Mouse (Mus musculus): Measurements from ENCODE around the gene Frmd8. TPM values are rescaled to one million over a fixed set of nuclear protein-coding genes. Genes with fewer than 3 reads are reported as not detected.
A peak's percentile ranks its signal among the peaks of the same experiment; 100 is the strongest.

The Frmd8 gene
- polyA plus RNA-seq, 1 experiment = 18.1 TPM

DNA sequence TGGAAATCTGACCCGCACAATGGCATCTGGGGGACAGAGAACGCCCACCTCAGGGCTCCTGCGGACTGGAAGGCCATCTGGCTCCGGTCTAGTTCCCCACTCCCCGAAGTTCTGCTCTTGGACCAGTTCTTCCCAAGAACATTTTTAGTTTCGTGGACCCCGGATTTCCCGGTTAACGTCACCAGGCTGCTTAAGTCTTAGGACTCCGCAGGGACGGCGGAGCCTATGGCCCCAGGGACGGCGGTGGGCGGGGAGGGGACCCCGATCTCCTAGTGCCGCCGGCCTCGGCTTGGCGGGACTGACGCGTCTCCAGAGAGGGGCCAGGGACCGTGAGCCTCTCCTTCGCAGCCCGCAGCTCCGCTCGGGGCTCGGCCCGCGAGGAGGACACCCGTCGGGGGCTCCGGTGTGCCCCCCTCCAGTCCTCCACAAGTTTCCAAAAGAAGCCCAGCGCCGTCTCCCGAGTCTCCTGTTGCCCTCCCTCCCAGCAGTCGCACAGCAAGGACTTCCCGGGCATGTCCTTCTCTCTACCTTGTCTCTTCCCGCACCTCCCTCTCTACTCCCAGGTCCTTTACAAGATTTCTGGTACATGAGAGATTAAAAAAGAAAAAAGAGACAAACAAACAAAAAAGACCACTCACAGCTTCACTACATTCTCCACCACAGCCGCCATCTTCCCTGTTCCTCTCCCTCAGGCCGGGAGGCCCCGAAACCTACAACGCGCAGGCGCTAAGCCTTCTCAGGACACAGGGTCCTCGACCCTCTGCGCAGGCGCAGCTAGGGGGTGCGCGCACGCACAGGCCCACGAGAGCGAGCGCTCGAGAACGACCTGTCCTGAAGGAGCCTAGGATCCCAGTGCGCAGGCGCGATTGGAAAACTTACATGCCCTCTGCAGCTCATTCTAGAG, 37.3 kb upstream of the Frmd8 start:
- Histone ChIP-seq H3K4me1 (ENCODE audit: control insufficient read depth, insufficient read depth, low read length) (peaks cover 3% of the 10 kb centered on the region; the same call in 1 of the 2 replicates), H3K4me3 (replicated peaks; ENCODE audit: control insufficient read depth, low read depth, low read length) (peak overlapping the region; percentile 97), H3K27ac (ENCODE audit: control insufficient read depth, insufficient read depth, low read depth, low read length, poor library complexity) (peak overlapping the region; percentile 54)
- peak; percentile 93 for TF ChIP-seq POLR2A (IDR thresholded peaks at IDR 0.05; ENCODE audit: borderline replicate concordance, control insufficient read depth, low read depth, low read length)
- 0 out of 2 replicates have a peak, but pooled peaks have one; percentile 4 for TF ChIP-seq CTCF (IDR thresholded peaks at IDR 0.05; ENCODE audit: control insufficient read depth, insufficient read depth, low read length)
- under 1% methylated on average over 59 of the region's 59 CpGs for WGBS

DNA sequence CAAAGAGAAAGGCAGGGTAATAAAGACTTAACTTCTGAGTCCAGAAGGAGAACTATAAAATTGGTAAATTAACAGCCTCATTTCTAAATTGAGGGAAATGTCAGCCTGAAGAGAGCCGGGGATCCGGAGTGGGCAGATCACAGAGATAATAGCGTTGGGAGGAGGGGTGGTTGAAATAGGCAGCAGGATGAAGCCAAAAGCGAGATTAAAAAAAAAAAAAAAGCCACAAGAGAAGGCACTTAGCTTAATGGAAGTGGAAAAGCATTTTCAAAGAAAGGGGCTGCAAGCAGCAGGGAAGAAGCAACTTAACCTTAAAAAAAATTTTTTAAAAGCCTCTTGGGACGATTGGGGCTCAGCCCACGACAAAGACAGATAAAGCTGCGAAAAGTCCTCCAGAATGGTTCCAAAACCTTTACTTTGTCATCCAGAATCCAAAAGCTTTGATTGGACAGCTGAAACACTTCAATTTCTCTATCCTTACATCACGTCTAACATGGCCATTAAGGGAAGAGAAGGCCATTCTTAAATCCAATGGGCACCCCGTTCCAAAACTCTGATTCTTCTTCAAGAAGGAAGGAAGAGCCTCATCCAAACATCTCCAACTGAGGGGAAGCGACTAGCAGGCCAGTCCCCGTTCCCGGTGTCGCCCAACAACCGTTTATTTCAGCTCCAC, 36.5 kb upstream of the Frmd8 start:
- 3% methylated on average over 14 of the region's 14 CpGs for WGBS
- H3K27ac ChIP-seq (ENCODE audit: control insufficient read depth, insufficient read depth, low read depth, low read length, poor library complexity) = 0 out of 2 replicates have a peak overlapping the region, but pooled peaks have one; percentile 54

DNA sequence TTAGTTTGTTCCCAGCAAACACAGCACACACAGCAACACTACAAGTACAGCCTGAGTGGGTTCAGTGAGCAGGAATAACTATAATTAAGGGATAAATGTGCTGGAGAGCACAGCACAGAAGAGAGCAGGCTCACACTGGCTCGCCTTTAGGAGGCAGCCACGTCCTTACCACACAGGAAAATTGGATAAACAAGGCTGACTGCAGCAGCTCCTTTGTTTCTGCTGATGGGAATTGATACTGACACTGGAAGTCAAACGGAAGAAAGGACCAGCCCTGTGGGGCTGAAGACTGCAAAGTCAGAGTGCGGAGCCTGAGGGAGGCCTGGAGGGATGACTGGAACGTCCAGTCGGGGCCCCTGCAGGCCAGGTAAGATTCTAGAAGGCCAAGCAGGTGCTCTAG, 35.1 kb upstream of the Frmd8 start:
- Histone ChIP-seq H3K27ac (ENCODE audit: control insufficient read depth, insufficient read depth, low read depth, low read length, poor library complexity) (no peak overlapping the region), H3K4me1 (ENCODE audit: control insufficient read depth, insufficient read depth, low read length) (peaks cover 3% of the 10 kb centered on the region; the same call in 1 of the 2 replicates), H3K4me3 (replicated peaks; ENCODE audit: control insufficient read depth, low read depth, low read length) (no peak overlapping the region)
- 69% methylated on average over 6 of the region's 6 CpGs for WGBS
- TF ChIP-seq POLR2A (IDR thresholded peaks at IDR 0.05; ENCODE audit: borderline replicate concordance, control insufficient read depth, low read depth, low read length) (no peak), CTCF (IDR thresholded peaks at IDR 0.05; ENCODE audit: control insufficient read depth, insufficient read depth, low read length) (no peak)

More for the DNA sequence above, 36.5 kb upstream of the Frmd8 start:
- Histone ChIP-seq H3K4me1 (ENCODE audit: control insufficient read depth, insufficient read depth, low read length) (peaks cover 3% of the 10 kb centered on the region; the same call in 1 of the 2 replicates), H3K4me3 (replicated peaks; ENCODE audit: control insufficient read depth, low read depth, low read length) (peak overlapping the region; percentile 97)
- TF ChIP-seq CTCF (IDR thresholded peaks at IDR 0.05; ENCODE audit: control insufficient read depth, insufficient read depth, low read length) (no peak), POLR2A (IDR thresholded peaks at IDR 0.05; ENCODE audit: borderline replicate concordance, control insufficient read depth, low read depth, low read length) (no peak)

DNA sequence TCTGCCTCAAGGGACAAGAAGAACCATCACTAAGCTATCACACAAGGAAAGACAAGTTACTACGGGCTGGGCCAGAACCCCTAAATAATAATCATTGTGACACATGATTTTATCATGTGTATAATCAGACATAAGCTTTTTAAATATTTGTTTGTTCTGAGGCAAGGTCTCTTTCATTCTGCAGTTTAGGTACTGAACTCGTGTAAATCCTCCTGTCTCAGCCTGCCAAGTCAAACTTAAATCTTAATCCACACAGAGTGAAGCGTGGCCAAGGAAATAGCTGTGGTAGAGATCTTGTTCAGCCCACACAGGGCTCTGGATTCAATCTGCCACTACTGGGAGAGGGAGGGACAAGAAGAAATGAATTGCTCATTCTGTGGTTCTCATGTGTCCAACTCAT, 32.2 kb upstream of the Frmd8 start:
- H3K27ac ChIP-seq (ENCODE audit: control insufficient read depth, insufficient read depth, low read depth, low read length, poor library complexity) = no peak overlapping the region

DNA sequence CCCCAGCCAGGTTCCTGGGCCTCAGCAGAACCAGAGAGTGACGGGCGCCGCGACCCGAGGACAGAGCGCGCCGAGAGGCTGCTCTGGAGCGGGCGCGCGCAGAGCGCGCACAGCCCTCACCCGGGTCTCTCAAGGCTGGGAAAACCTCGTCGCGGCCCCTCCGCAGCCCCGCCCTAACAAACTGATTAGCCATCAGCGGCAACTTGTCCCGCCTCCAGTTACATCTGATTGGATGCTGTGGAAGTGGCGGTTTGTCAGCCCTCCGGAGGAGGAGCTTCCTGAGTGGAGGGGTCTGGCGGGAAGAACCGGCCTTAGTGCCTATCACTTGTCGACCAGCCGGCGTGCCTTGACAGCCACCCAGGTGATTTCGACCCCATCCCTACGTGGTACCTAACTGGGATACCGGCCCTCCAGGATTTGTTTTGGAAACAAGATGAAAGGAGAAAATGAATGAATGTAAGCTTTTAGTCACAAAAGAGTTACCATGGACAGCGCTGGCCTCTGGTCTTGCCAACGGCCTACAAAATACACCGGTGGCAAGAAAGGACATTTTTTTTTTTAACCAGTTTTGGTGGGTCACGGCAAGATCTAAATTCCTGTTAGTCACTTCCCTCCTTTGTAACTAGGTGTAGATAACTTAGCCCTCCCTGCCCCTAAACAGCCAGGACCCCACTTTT, 19.1 kb upstream of the Frmd8 start, which contains the start of gene Tigd3:
Tigd3 (minus strand) TSS at position 148 of the 677 bp plus-strand sequence.
- WGBS = 2% methylated on average over 36 of the region's 36 CpGs
- Histone ChIP-seq H3K4me1 (ENCODE audit: control insufficient read depth, insufficient read depth, low read length) (no peaks in the 10 kb centered on the region; the same call in 1 of the 2 replicates), H3K27ac (ENCODE audit: control insufficient read depth, insufficient read depth, low read depth, low read length, poor library complexity) (no peak within 1 kb of the TSS; the same call in 1 of the 2 replicates), H3K4me3 (replicated peaks; ENCODE audit: control insufficient read depth, low read depth, low read length) (peak within 1 kb of the TSS; percentile 69)
- TF ChIP-seq CTCF (IDR thresholded peaks at IDR 0.05; ENCODE audit: control insufficient read depth, insufficient read depth, low read length) (no peak), POLR2A (IDR thresholded peaks at IDR 0.05; ENCODE audit: borderline replicate concordance, control insufficient read depth, low read depth, low read length) (peak; percentile 82; the same call in 1 of the 2 replicates)

More for the DNA sequence above, 32.2 kb upstream of the Frmd8 start:
- 77% methylated on average over 3 of the region's 3 CpGs for WGBS
- Histone ChIP-seq H3K4me3 (replicated peaks; ENCODE audit: control insufficient read depth, low read depth, low read length) (no peak overlapping the region), H3K4me1 (ENCODE audit: control insufficient read depth, insufficient read depth, low read length) (no peaks in the 10 kb centered on the region)
- TF ChIP-seq POLR2A (IDR thresholded peaks at IDR 0.05; ENCODE audit: borderline replicate concordance, control insufficient read depth, low read depth, low read length) (no peak), CTCF (IDR thresholded peaks at IDR 0.05; ENCODE audit: control insufficient read depth, insufficient read depth, low read length) (no peak)

DNA sequence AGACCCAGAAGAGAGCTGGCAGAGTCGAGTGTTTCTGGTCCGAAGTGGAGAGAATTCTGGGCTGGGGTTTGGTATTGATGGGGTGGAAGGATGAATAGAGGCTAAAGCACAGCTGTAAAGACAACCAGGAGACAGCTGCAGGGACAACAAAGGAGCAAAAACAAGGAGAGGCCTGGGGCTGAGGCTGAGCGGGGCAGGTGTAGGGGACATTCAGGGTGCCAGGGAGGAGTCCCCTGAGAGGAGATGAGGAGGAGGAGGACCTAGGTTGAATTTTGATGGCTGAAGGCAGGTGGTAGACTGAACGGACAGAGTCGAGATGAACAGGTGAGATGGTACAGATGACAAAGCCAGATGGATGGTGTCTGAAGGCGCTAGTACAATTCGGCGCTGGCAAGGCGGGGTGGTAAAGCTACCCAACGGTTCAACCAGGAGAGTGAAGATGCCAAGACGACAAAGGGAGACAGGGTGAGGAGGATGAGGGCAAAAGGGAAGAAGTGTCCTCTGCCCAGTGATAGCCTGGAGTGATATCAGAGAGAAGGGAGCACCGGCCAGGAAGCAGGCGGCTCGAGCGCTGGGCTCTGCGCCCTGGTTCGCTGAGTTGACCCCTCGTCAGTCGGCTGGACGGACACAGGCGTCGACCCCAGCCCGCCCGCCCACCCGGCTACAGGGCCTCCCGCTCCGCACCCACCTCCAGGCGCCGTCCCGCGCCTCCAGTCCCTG, 18.4 kb upstream of the Frmd8 start:
- 8% methylated on average over 31 of the region's 31 CpGs for WGBS
- TF ChIP-seq POLR2A (IDR thresholded peaks at IDR 0.05; ENCODE audit: borderline replicate concordance, control insufficient read depth, low read depth, low read length) (no peak), CTCF (IDR thresholded peaks at IDR 0.05; ENCODE audit: control insufficient read depth, insufficient read depth, low read length) (no peak)
- H3K4me3 ChIP-seq (replicated peaks; ENCODE audit: control insufficient read depth, low read depth, low read length) = peak overlapping the region; percentile 69
- no peak overlapping the region; the same call in 1 of the 2 replicates for H3K27ac ChIP-seq (ENCODE audit: control insufficient read depth, insufficient read depth, low read depth, low read length, poor library complexity)
- H3K4me1 ChIP-seq (ENCODE audit: control insufficient read depth, insufficient read depth, low read length) = no peaks in the 10 kb centered on the region; the same call in 1 of the 2 replicates

DNA sequence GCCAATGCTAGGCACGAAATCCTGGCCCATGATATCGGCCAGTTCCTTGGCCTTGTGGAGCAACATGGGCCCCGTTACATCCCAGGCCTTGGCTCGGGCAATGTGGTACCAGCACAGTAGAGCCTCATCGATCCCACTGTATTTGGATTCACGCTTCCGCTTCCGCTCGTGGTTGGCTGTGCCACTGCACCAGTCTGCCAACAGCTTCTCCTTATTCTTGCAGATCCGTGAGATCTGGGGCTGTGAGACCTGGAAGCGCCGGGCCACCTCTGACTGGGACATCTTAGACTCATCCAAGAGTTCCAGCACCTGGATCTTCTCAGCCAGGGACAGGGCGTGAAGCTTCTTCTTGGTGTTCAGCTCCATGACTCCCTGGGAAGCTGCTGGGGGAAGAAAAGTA, 17.7 kb upstream of the Frmd8 start:
- Histone ChIP-seq H3K27ac (ENCODE audit: control insufficient read depth, insufficient read depth, low read depth, low read length, poor library complexity) (no peak overlapping the region; the same call in 1 of the 2 replicates), H3K4me1 (ENCODE audit: control insufficient read depth, insufficient read depth, low read length) (no peaks in the 10 kb centered on the region; the same call in 1 of the 2 replicates), H3K4me3 (replicated peaks; ENCODE audit: control insufficient read depth, low read depth, low read length) (no peak overlapping the region)
- 92% methylated on average over 13 of the region's 13 CpGs for WGBS
- TF ChIP-seq POLR2A (IDR thresholded peaks at IDR 0.05; ENCODE audit: borderline replicate concordance, control insufficient read depth, low read depth, low read length) = no peak
- no peak for TF ChIP-seq CTCF (IDR thresholded peaks at IDR 0.05; ENCODE audit: control insufficient read depth, insufficient read depth, low read length)
